Mouse (Mus musculus) lung, postnatal 0 days (tissue): ENCODE data around the gene Sbno2.

ENCODE experiments used
- CTCF ChIP-seq: IDR thresholded peaks from 2 replicates; pipeline ENCODE4 v1.5.1; 2016; ENCODE audit warnings: antibody characterized with exemption, mild to moderate bottlenecking
- EP300 ChIP-seq: IDR thresholded peaks from 2 replicates; pipeline ENCODE4 v1.6.1; 2016; ENCODE audit warnings: antibody characterized with exemption, mild to moderate bottlenecking, control low read depth

DNA sequence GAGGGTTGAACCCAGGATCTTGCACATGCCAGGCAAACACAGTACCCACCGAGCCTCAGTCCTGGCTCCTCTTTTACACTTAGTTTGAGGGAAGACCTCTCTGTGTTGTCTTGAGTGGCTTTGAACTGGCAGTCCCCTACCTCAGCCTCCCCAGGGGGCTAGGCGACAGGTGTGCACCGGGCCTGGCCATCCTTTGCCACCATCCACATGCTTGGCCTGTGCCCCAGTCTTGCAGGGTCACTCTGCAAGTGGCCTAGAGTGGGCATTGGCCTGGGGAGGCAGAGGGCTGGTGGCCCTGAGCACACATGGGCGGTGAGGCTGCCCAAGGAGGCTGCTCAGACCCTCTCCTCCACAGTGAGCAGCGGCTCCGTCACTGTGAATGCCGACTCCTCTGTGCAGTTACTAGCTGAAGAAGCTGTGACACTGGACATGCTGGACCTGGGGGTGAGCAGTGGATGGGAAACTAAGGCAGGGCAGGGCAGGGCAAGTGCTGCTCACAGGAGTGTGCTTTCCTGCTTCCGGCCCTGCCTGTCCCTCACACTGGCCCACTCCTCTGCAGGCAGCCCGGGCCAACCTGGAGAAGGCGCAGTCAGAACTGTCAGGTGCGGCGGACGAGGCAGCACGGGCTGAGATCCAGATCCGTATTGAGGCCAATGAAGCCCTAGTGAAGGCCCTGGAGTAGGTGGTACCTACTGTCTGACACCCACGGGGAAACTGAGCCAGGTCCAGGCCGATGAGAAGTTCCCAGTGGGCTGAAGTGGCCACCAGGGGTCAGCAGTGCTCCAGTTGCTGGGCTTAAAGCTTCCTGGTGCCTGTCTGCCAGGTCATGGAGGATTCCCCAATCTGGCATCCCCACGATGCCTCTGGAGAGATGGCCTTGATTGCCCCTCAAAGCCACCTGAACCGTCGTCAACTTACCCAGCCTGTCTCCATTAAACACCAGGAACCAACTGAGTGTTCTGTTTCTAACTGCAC is 39.8 kb upstream of the Sbno2 start:
- TF ChIP-seq CTCF (peak; percentile 94), EP300 (no peak)
